Mouse (Mus musculus): ENCODE data around the gene Klhdc2.

GRCm38 (mm10) chr12:69356546-69357299 is 60.2 kb downstream of the Klhdc2 start, which contains the start of gene Nemf:
- no peak for TF ChIP-seq CTCF (IDR thresholded peaks at IDR 0.05; ENCODE audit: extremely low read depth, insufficient read depth, low read length)
- peak; percentile 97 for TF ChIP-seq POLR2A (IDR thresholded peaks at IDR 0.05; ENCODE audit: extremely low read depth, insufficient read depth, low read length)

Measured in cortical plate, adult 2 months (tissue).